Mouse (Mus musculus): ENCODE data around the gene Ica1.

DNA sequence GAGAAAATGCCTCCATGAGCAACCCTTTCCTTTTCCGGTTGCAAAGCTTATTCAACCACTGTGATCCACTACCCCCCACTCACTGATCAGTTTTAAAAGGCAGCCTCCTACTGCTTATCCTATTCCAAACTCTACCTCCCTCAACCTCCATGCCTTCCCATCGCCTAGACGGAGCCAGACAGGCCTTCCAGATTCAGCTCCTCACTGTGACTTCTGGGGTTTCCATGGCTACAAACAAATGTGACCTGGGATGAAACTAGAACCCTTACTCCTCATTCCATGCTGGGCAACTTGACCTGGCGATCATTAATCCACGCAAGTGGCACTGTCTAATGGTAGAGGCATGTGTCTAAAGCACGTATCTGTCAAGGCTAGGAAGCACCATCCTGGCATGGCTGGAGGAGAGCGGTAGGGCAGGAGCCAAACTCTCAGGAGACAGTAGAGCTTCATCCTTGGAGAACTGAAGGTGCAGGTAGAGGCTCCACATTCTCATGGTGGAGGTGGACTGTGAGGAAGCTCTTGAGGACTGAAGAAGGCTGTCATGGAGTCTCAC, 149.5 kb downstream of the Ica1 start:
- TF ChIP-seq CTCF (IDR thresholded peaks at IDR 0.05; ENCODE audit: low read depth, low read length), result no peak
- TF ChIP-seq TAL1 (conservative IDR thresholded peaks at IDR 0.05; ENCODE audit: low read depth, low read length), result no peak
- TF ChIP-seq GATA2 (IDR thresholded peaks at IDR 0.05; ENCODE audit: borderline replicate concordance, low read depth, low read length), result no peak
- TF ChIP-seq GATA1 (IDR thresholded peaks at IDR 0.05; ENCODE audit: borderline replicate concordance, low read length), result no peak
- TF ChIP-seq POLR2AphosphoS5 (IDR thresholded peaks at IDR 0.05; ENCODE audit: insufficient replicate concordance, low read depth, low read length), result no peak

Measured in G1E (cell line).